Mouse (Mus musculus) stomach, embryonic 16.5 days (tissue): Measurements from ENCODE around the gene Tmem186. TPM values are rescaled to one million over a fixed set of nuclear protein-coding genes. Genes with fewer than 3 reads are reported as not detected.

Source experiments
- microRNA-seq: library from miRNA; unstranded; fragments of <30 nt; microRNA quantifications from one replicate; pipeline ENCODE4, GENCODE M21; 2016
- polyA plus RNA-seq: library from polyadenylated mRNA; unstranded; fragments of >200 nt; fragmentation: Nextera tagmentation; extraction: Ambion mirVana; gene quantifications from 2 replicates; pipeline ENCODE4 v1.2.1, GENCODE M21; 2015

The Tmem186 gene
- polyA plus RNA-seq, 1 experiment from 2014 or later, result 19.7 TPM

Small RNA genes lying within 50 kb of the gene (microRNA-seq; reads per million reads assigned to microRNA genes)
- not detected for gene Gm22137

Other genes starting within 250 kb of the Tmem186 start
- gene Tmem114, start 212.6 kb downstream of the Tmem186 start, polyA plus RNA-seq, result not detected in 2 replicates
- 14.6 and 18.7 TPM in 2 replicates for gene Mettl22, start 166.9 kb downstream of the Tmem186 start, polyA plus RNA-seq
- 24.5 and 29.8 TPM in 2 replicates for gene Abat, start 124.3 kb downstream of the Tmem186 start, polyA plus RNA-seq
- gene Pmm2, start within 50 bp of the Tmem186 start, polyA plus RNA-seq, result 63.4 and 72.6 TPM in 2 replicates
- gene Carhsp1, start 34.4 kb upstream of the Tmem186 start, polyA plus RNA-seq, result 89.9 and 92.1 TPM in 2 replicates
- not detected in 2 replicates for gene Gm5767, start 43.1 kb upstream of the Tmem186 start, polyA plus RNA-seq
- 24.4 and 28.6 TPM in 2 replicates for gene Usp7, start 154.6 kb upstream of the Tmem186 start, polyA plus RNA-seq
- 13.3 and 17.8 TPM in 2 replicates for gene 1810013L24Rik, start 192.4 kb upstream of the Tmem186 start, polyA plus RNA-seq